Mouse (Mus musculus): ENCODE results near the gene Kcnq2.

GRCm38 (mm10) chr2:181111665-181112064, 23.4 kb downstream of the Kcnq2 start:
- TF ChIP-seq CTCF (IDR thresholded peaks at IDR 0.05; ENCODE audit: borderline replicate concordance, extremely low read depth, insufficient read depth, insufficient read length) (no peak), POLR2A (IDR thresholded peaks at IDR 0.05; ENCODE audit: borderline replicate concordance, extremely low read depth, insufficient read depth, insufficient read length, poor library complexity, severe bottlenecking) (no peak)

All from brain, embryonic 14.5 days (tissue).